Mouse (Mus musculus) midbrain, embryonic 11.5 days (tissue): ENCODE results near the gene Slc22a16. TPM values are rescaled to one million over a fixed set of nuclear protein-coding genes. Genes with fewer than 3 reads are reported as not detected.

Experiments
- ATAC-seq: fragments of 200-750 bp; cut with Nextera tagmentation; 2 replicates; pipeline ENCODE4 v1.8.0; 2017; ENCODE audit warnings: moderate TSS enrichment, moderate library complexity; ENCODE audit not compliant: low FRiP score
- DNase-seq: peaks from one replicate; pipeline ENCODE4 v3.0.0; 2015; ENCODE audit warnings: low spot score; ENCODE audit errors: missing footprints
- H3K27ac ChIP-seq: fragments of 300-500 bp; sonication (generic); 2 replicates; pipeline ENCODE4 v1.5.1; 2014; ENCODE audit warnings: low read depth, low read length
- H3K27me3 ChIP-seq: fragments of 300-500 bp; sonication (generic); 2 replicates; pipeline ENCODE4 v1.6.1; 2014; ENCODE audit warnings: mild to moderate bottlenecking, low read length, moderate library complexity, mixed read lengths; ENCODE audit not compliant: control insufficient read depth, insufficient read depth
- H3K36me3 ChIP-seq: fragments of 300-500 bp; sonication (generic); 2 replicates; pipeline ENCODE4 v1.6.1; 2014; ENCODE audit warnings: mild to moderate bottlenecking, low read length, moderate library complexity, mixed read lengths; ENCODE audit not compliant: control insufficient read depth, insufficient read depth
- H3K4me1 ChIP-seq: fragments of 300-500 bp; sonication (generic); 2 replicates; pipeline ENCODE4 v1.6.1; 2014; ENCODE audit warnings: low read length; ENCODE audit not compliant: control insufficient read depth, insufficient read depth
- H3K4me2 ChIP-seq: fragments of 300-500 bp; sonication (generic); 2 replicates; pipeline ENCODE4 v1.6.1; 2014; ENCODE audit warnings: mild to moderate bottlenecking, moderate library complexity
- H3K4me3 ChIP-seq: fragments of 300-500 bp; sonication (generic); 2 replicates; pipeline ENCODE4 v1.5.1; 2014; ENCODE audit warnings: low read depth, low read length
- H3K9ac ChIP-seq: fragments of 300-500 bp; sonication (generic); 2 replicates; pipeline ENCODE4 v1.6.1; 2014; ENCODE audit warnings: low read length
- H3K9me3 ChIP-seq: fragments of 300-500 bp; sonication (generic); 2 replicates; pipeline ENCODE4 v1.6.1; 2016; ENCODE audit warnings: low read length; ENCODE audit not compliant: control insufficient read depth
- WGBS: fragments of 180-500 bp; shearing (Covaris S2); extraction: QIAGEN DNeasy Blood & Tissue Kit; methylation state at CpG from one replicate; pipeline ENCODE4 v1.1.7; 2014; 5-methylcytosine and 5-hydroxymethylcytosine counted together
- polyA plus RNA-seq: library from polyadenylated mRNA; unstranded; fragments of >200 nt; fragmentation: Nextera tagmentation; extraction: Ambion mirVana; gene quantifications from 2 replicates; pipeline ENCODE4 v1.2.1, GENCODE M21; 2014

Gene Slc22a16
- polyA plus RNA-seq, 1 experiment from 2014 or later = not detected

GRCm38 (mm10) chr10:40644456-40644855 lies 74.3 kb downstream of the Slc22a16 start:
- DNase-seq = no peak
- no peak overlapping the region for H3K4me2 ChIP-seq
- peaks cover 4% of the 10 kb centered on the region for H3K9me3 ChIP-seq
- H3K36me3 ChIP-seq = no peaks in the 10 kb centered on the region
- H3K27me3 ChIP-seq = no peaks in the 10 kb centered on the region
- H3K27ac ChIP-seq = no peak overlapping the region
- no peak overlapping the region for H3K9ac ChIP-seq
- ATAC-seq = no peak
- H3K4me1 ChIP-seq = no peaks in the 10 kb centered on the region; the same call in 1 of the 2 replicates
- whole genome bisulfite sequencing = 77% methylated on average over 9 of the region's 9 CpGs
- no peak overlapping the region for H3K4me3 ChIP-seq

DNA sequence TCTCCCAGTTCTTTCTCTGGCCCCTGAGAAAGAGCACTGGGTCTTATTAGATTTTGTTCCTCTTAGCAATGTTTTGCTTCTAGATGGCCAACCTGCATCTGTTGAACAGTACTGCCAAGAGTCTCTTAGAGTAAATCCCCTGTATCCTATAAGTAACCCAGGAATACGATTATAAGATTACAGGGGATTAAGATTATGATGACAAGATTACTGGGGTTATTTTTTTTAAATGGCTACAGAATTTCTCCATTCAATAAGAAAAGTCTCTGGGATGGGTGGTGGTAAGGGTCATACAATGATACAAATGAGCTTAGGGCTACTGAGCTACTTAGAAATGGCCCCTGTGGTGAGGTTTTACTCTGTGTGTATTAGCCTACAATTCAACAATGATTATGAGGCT lies 75.2 kb downstream of the Slc22a16 start:
- Histone ChIP-seq H3K36me3 (no peaks in the 10 kb centered on the region), H3K9me3 (peaks cover 4% of the 10 kb centered on the region), H3K27ac (no peak overlapping the region), H3K4me2 (no peak overlapping the region), H3K4me1 (no peaks in the 10 kb centered on the region), H3K27me3 (no peaks in the 10 kb centered on the region), H3K9ac (no peak overlapping the region), H3K4me3 (no peak overlapping the region)
- DNase-seq (no peak), ATAC-seq (no peak)
- 66% methylated on average over 1 of the region's 1 CpGs for WGBS

GRCm38 (mm10) chr10:40648776-40649175 lies 78.6 kb downstream of the Slc22a16 start:
- WGBS = 88% methylated on average over 12 of the region's 12 CpGs
- no peaks in the 10 kb centered on the region for H3K36me3 ChIP-seq
- no peak for ATAC-seq

GRCm38 (mm10) chr10:40649634-40650033 lies 79.5 kb downstream of the Slc22a16 start:
- Histone ChIP-seq H3K9ac (no peak overlapping the region), H3K4me3 (no peak overlapping the region), H3K27me3 (no peaks in the 10 kb centered on the region), H3K9me3 (peaks cover 4% of the 10 kb centered on the region), H3K4me2 (no peak overlapping the region), H3K4me1 (no peaks in the 10 kb centered on the region), H3K36me3 (no peaks in the 10 kb centered on the region), H3K27ac (no peak overlapping the region)
- ATAC-seq = no peak
- WGBS = 37% methylated on average over 4 of the region's 4 CpGs
- DNase-seq = no peak

More at GRCm38 (mm10) chr10:40648776-40649175, 78.6 kb downstream of the Slc22a16 start:
- no peaks in the 10 kb centered on the region for H3K27me3 ChIP-seq
- H3K9ac ChIP-seq = no peak overlapping the region
- no peaks in the 10 kb centered on the region for H3K4me1 ChIP-seq
- H3K27ac ChIP-seq = no peak overlapping the region
- H3K4me3 ChIP-seq = no peak overlapping the region
- DNase-seq = no peak
- H3K9me3 ChIP-seq = peaks cover 4% of the 10 kb centered on the region
- H3K4me2 ChIP-seq = no peak overlapping the region

DNA sequence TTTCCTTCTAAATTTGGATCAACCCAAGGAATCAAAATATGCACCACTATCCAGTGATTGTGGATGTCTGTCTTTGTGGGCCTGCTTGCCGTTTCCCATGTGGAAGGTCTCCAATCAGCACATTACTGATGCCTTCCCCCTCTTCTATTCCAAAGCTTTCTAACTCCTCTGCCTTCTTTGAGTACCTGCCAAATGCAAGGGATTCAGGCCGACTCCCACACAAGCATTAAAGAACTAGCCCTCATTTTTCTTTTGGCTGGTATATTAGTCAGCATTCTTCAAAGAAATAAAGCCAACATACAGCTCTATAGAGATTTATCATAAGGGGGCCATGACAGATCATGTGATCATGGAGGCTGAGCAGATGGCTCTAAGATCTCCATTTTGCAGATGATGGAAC lies 81.5 kb downstream of the Slc22a16 start:
- no peak overlapping the region for H3K4me2 ChIP-seq
- H3K27me3 ChIP-seq = no peaks in the 10 kb centered on the region
- H3K4me3 ChIP-seq = no peak overlapping the region
- WGBS = 90% methylated on average over 2 of the region's 2 CpGs
- no peak overlapping the region for H3K27ac ChIP-seq
- ATAC-seq (no peak), DNase-seq (no peak)
- no peaks in the 10 kb centered on the region for H3K36me3 ChIP-seq
- H3K4me1 ChIP-seq = no peaks in the 10 kb centered on the region
- peaks cover 4% of the 10 kb centered on the region for H3K9me3 ChIP-seq
- no peak overlapping the region for H3K9ac ChIP-seq

Other genes starting within 250 kb of the Slc22a16 start
- 7.3 and 8.6 TPM in 2 replicates for gene Cdk19, start 230.8 kb upstream of the Slc22a16 start, polyA plus RNA-seq
- 0.08 and 0.18 TPM in 2 replicates for gene Ddo, start 59.7 kb downstream of the Slc22a16 start, polyA plus RNA-seq
- gene Mettl24, start 112.9 kb downstream of the Slc22a16 start, polyA plus RNA-seq = 0.53 and 0.65 TPM in 2 replicates